Mouse (Mus musculus) left cerebral cortex, adult 9 months (tissue): ENCODE measurements at regions not wholly inside any gene's neighbourhood (a gene's known extent, or its start where the extent isn't known, plus 50 kb on each side); places are given as distances from the start of the nearest gene placed in this dataset.

ENCODE experiments used
- DNase-seq, 2 experiments: peaks; one replicate each; pipeline ENCODE4 v3.0.0; 2022; ENCODE audit warnings: low spot score in 2 of 2

- DNase-seq = peak; percentile 8 to 21
Measured at GRCm38 (mm10) chr14:39785090-39785489, 312.2 kb upstream of the Nrg3 start.

GRCm38 (mm10) chr14:39781849-39782248, 309.0 kb upstream of the Nrg3 start:
- no peak for DNase-seq

GRCm38 (mm10) chr14:39768101-39768500, 295.2 kb upstream of the Nrg3 start:
- no peak for DNase-seq
